Mouse (Mus musculus) spleen, adult 2 months (tissue): Measurements from ENCODE around the gene Stt3a. TPM values are rescaled to one million over a fixed set of nuclear protein-coding genes. Genes with fewer than 3 reads are reported as not detected.

Source experiments
- DNase-seq, 2 experiments: peaks; one replicate each; pipeline versions ENCODE4 v3.0.0 to v3.0.0-alpha.2; 2012 to 2021; ENCODE audit warnings: low spot score in 2 of 2, low read depth in 1 of 2
- H3K27ac ChIP-seq: fragments of 200-500 bp; 2 replicates; pipeline ENCODE4 v1.5.1; 2012; ENCODE audit warnings: low read length, inconsistent platforms; ENCODE audit not compliant: insufficient read depth
- H3K27me3 ChIP-seq: fragments of 200-500 bp; 2 replicates; pipeline ENCODE4 v1.6.1; 2012; ENCODE audit warnings: mild to moderate bottlenecking, moderate library complexity, low read length, inconsistent platforms; ENCODE audit not compliant: control insufficient read depth, insufficient read depth
- H3K36me3 ChIP-seq: fragments of 200-500 bp; 2 replicates; pipeline ENCODE4 v1.6.1; 2012; ENCODE audit warnings: mild to moderate bottlenecking, low read length, inconsistent platforms; ENCODE audit not compliant: control insufficient read depth, insufficient read depth
- H3K4me1 ChIP-seq: fragments of 200-500 bp; 2 replicates; pipeline ENCODE4 v1.6.1; 2011; ENCODE audit warnings: inconsistent platforms; ENCODE audit not compliant: control insufficient read depth, insufficient read depth, insufficient read length
- H3K4me3 ChIP-seq: fragments of 200-500 bp; 2 replicates; pipeline ENCODE4 v1.5.1; 2011; ENCODE audit warnings: mild to moderate bottlenecking, inconsistent platforms; ENCODE audit not compliant: insufficient read depth, insufficient read length; ENCODE audit errors: extremely low read depth
- CTCF ChIP-seq: fragments of 200-500 bp; IDR thresholded peaks from 2 replicates; pipeline ENCODE4 v1.5.1; 2011; ENCODE audit warnings: mild to moderate bottlenecking, inconsistent platforms; ENCODE audit not compliant: insufficient read depth, insufficient read length, insufficient replicate concordance; ENCODE audit errors: extremely low read depth
- POLR2A ChIP-seq: fragments of 200-500 bp; IDR thresholded peaks from 2 replicates; pipeline ENCODE4 v1.6.1; 2011; ENCODE audit warnings: low read depth, low read length, inconsistent platforms
- WGBS: fragments of 180-500 bp; shearing (Covaris S2); methylation state at CpG from one replicate; pipeline ENCODE4 v1.1.7; 2018; 5-methylcytosine and 5-hydroxymethylcytosine counted together
- polyA plus RNA-seq: library from polyadenylated mRNA; depleted of rRNA; stranded (reverse); fragments of >200 nt; gene quantifications from 2 replicates; pipeline ENCODE4 v1.2.3, GENCODE M21; 2012; rRNA removed

The Stt3a gene
- polyA plus RNA-seq, 1 experiment = 91.7 TPM

GRCm38 (mm10) chr9:36716624-36717023, 50.9 kb downstream of the Stt3a start:
- TF ChIP-seq POLR2A (no peak), CTCF (no peak)
- 76% methylated on average over 3 of the region's 3 CpGs for WGBS

GRCm38 (mm10) chr9:36707304-36707703, 60.2 kb downstream of the Stt3a start:
- no peak for DNase-seq
- H3K36me3 ChIP-seq = no peaks in the 10 kb centered on the region
- 79% methylated on average over 6 of the region's 6 CpGs for WGBS
- H3K4me1 ChIP-seq = no peaks in the 10 kb centered on the region
- no peaks in the 10 kb centered on the region for H3K27me3 ChIP-seq
- H3K4me3 ChIP-seq = no peak overlapping the region
- TF ChIP-seq POLR2A (no peak), CTCF (no peak)
- no peak overlapping the region for H3K27ac ChIP-seq

More at GRCm38 (mm10) chr9:36716624-36717023, 50.9 kb downstream of the Stt3a start:
- H3K4me1 ChIP-seq = no peaks in the 10 kb centered on the region
- H3K36me3 ChIP-seq = no peaks in the 10 kb centered on the region; the same call in 1 of the 2 replicates
- no peaks in the 10 kb centered on the region for H3K27me3 ChIP-seq
- H3K4me3 ChIP-seq = no peak overlapping the region
- DNase-seq = no peak
- no peak overlapping the region for H3K27ac ChIP-seq

DNA sequence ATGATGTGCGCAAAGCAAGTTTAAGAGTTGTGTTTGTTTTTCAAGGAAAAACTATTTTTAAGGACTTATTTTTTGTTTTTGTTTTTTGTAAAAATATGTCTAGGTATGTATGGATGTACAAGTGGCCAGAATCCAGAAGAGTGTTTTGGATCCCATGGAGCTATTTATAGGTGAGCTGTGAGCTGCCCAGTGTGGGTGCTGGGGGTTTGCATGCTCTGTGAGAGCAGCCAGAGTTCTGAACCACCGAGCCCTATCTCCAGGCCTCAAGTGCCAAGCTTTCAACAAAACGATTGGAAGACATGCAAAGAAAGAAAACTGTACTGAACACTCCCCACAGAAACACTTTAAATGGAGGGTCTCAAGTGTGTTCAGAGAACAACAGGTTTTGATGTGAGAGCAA, 61.6 kb downstream of the Stt3a start:
- Histone ChIP-seq H3K36me3 (no peaks in the 10 kb centered on the region), H3K4me3 (no peak overlapping the region), H3K27ac (no peak overlapping the region), H3K4me1 (no peaks in the 10 kb centered on the region), H3K27me3 (no peaks in the 10 kb centered on the region)
- TF ChIP-seq CTCF (no peak), POLR2A (no peak)
- 91% methylated on average over 3 of the region's 3 CpGs for WGBS
- no peak for DNase-seq

DNA sequence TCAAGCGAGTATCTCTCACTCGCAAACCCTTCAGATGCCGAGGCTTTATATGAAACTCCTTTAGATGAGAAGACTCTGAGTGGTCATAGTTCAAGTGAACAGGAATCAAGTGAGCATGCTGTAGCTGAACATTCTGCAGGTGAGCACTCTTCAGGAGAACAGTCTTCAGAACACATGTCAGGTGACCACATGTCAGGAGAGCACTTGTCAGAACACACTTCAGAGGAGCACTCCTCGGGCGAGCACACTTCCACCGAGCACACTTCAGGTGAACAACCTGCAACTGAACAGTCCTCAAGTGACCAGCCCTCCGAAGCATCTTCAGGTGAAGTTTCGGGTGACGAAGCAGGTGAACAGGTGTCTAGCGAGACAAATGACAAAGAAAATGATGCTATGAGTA, 73.2 kb downstream of the Stt3a start:
- WGBS = 92% methylated on average over 10 of the region's 10 CpGs
- Histone ChIP-seq H3K4me1 (no peaks in the 10 kb centered on the region), H3K27me3 (no peaks in the 10 kb centered on the region; the same call in 1 of the 2 replicates), H3K4me3 (no peak overlapping the region), H3K36me3 (no peaks in the 10 kb centered on the region), H3K27ac (no peak overlapping the region)
- no peak for DNase-seq
- no peak for TF ChIP-seq POLR2A
- no peak for TF ChIP-seq CTCF

- no peak for DNase-seq
- Histone ChIP-seq H3K4me1 (no peaks in the 10 kb centered on the region), H3K4me3 (no peak within 1 kb of the TSS), H3K27me3 (no peaks in the 10 kb centered on the region; the same call in 1 of the 2 replicates), H3K27ac (no peak within 1 kb of the TSS), H3K36me3 (no peaks in the 10 kb centered on the region)
- WGBS = 73% methylated on average over 1 of the region's 1 CpGs
- no peak for TF ChIP-seq CTCF
- TF ChIP-seq POLR2A = no peak
Observed at GRCm38 (mm10) chr9:36692920-36693319, 74.6 kb downstream of the Stt3a start, which contains the start of gene Acrv1. Gene Acrv1, plus strand, starts transcription at chr9:36693220.

DNA sequence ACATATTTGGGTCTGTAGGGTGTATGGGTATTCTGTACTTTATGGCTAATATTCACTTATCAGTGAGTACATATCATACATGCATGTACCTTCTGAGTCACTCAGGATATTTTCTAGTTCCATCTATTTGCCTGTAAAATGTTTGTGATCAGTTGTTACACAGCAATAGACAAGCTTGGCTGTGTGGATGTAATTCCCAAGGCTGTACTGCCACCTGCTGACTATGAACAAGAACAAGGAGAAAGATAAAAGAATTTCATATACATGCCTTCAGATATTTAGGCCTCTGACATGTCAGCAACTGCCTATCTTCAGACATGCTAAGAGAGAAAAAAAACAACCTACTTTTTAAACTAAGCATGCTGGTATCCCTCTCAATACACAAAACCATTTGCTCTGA, 80.2 kb downstream of the Stt3a start:
- H3K4me3 ChIP-seq = no peak overlapping the region
- no peak for TF ChIP-seq CTCF
- no peak for TF ChIP-seq POLR2A
- DNase-seq = no peak

DNA sequence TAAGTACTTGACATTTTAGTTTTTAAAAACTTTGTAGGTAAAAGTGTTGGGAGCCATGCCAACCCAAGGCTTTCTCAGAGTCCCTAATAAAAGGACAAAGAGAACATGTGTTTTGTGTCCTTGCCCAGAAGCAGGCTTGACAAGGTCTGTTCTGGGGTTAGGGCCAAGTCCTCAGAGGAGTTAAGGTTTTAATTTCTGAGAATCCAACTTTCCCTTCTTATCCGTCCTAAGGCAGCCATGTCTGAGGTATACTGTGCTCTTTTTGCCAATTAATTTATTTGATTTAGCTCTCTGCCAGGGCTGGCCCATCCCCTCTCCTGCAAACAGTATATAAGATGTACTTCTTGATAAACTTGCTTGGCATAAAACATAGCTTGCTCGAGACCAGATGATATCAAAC, 86.1 kb downstream of the Stt3a start:
- Histone ChIP-seq H3K36me3 (no peaks in the 10 kb centered on the region), H3K27me3 (no peaks in the 10 kb centered on the region), H3K27ac (no peak overlapping the region), H3K4me1 (no peaks in the 10 kb centered on the region), H3K4me3 (no peak overlapping the region)
- 78% methylated on average over 2 of the region's 2 CpGs for WGBS
- no peak for TF ChIP-seq POLR2A
- no peak for TF ChIP-seq CTCF
- DNase-seq = no peak

More for the DNA sequence above, 80.2 kb downstream of the Stt3a start:
- Histone ChIP-seq H3K27ac (no peak overlapping the region), H3K27me3 (no peaks in the 10 kb centered on the region), H3K36me3 (no peaks in the 10 kb centered on the region), H3K4me1 (no peaks in the 10 kb centered on the region)

Other genes starting within 250 kb of the Stt3a start
- not detected in 2 replicates for gene Gm5615, start 225.7 kb downstream of the Stt3a start, polyA plus RNA-seq
- not detected in 2 replicates for gene Gm17689, start 185.0 kb downstream of the Stt3a start, polyA plus RNA-seq
- not detected in 2 replicates for gene A630095E13Rik, start 124.3 kb downstream of the Stt3a start, polyA plus RNA-seq
- not detected in 2 replicates for gene Acrv1, start 74.5 kb downstream of the Stt3a start, polyA plus RNA-seq
- gene Chek1, start 40.6 kb downstream of the Stt3a start, polyA plus RNA-seq = 0.44 and 0.46 TPM in 2 replicates
- gene Ei24, start 29.7 kb upstream of the Stt3a start, polyA plus RNA-seq = 20.2 and 29.8 TPM in 2 replicates
- gene Fez1, start 54.2 kb upstream of the Stt3a start, polyA plus RNA-seq = 0.19 and 0.20 TPM in 2 replicates